Mouse (Mus musculus): ENCODE measurements around the gene Tekt2. TPM values are rescaled to one million over a fixed set of nuclear protein-coding genes. Genes with fewer than 3 reads are reported as not detected.

Tekt2 gene
- polyA plus RNA-seq, 1 experiment from 2014 or later = 14.6 TPM

DNA sequence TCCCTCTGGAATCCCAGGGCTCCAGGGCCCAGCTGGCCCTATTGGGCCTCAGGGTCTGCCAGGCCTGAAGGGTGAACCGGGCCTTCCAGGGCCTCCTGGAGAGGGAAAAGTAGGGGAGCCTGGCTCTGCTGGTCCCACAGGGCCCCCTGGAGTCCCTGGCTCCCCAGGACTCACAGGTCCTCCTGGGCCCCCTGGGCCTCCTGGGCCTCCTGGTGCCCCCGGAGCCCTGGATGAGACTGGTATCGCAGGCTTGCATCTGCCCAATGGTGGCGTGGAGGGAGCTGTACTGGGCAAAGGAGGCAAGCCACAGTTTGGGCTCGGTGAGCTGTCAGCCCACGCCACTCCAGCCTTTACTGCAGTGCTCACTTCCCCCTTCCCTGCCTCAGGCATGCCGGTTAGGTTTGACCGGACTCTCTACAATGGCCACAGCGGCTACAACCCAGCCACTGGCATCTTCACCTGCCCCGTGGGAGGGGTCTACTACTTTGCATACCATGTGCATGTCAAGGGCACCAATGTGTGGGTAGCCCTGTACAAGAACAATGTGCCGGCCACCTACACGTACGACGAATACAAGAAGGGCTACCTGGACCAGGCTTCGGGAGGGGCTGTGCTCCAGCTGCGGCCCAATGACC lies 13.8 kb downstream of the Tekt2 start:
- TF ChIP-seq EP300 (IDR thresholded peaks at IDR 0.05) = no peak
- no peak for TF ChIP-seq CTCF (IDR thresholded peaks at IDR 0.05)
- H3K4me2 ChIP-seq (replicated peaks; ENCODE audit: low read depth, low read length) = no peak overlapping the region
- WGBS = 87% methylated on average over 16 of the region's 16 CpGs

DNA sequence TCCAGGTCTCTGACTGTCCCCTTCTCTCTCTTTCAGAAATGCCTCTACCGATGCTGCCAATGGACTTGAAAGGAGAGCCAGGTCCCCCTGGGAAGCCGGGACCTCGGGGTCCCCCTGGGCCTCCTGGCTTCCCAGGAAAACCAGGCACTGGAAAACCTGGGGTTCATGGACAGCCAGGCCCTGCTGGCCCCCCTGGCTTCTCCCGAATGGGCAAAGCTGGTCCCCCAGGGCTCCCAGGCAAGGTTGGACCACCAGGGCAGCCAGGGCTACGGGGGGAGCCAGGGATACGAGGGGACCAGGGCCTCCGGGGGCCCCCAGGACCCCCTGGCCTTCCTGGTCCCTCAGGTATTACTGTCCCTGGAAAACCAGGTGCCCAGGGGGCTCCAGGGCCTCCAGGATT lies 15.1 kb downstream of the Tekt2 start:
- no peaks in the 10 kb centered on the region for H3K9me3 ChIP-seq (ENCODE audit: low read length)
- H3K4me2 ChIP-seq (replicated peaks; ENCODE audit: low read depth, low read length) = no peak overlapping the region
- 70% methylated on average over 6 of the region's 7 CpGs for WGBS
- TF ChIP-seq CTCF (IDR thresholded peaks at IDR 0.05) (no peak), EP300 (IDR thresholded peaks at IDR 0.05) (no peak)
- H3K4me1 ChIP-seq (ENCODE audit: insufficient read depth, low read depth, low read length) = no peaks in the 10 kb centered on the region
- no peak overlapping the region for H3K9ac ChIP-seq (replicated peaks; ENCODE audit: low read depth)
- no peak overlapping the region for H3K27ac ChIP-seq (ENCODE audit: low read length)
- H3K36me3 ChIP-seq (ENCODE audit: insufficient read depth, low read length) = no peaks in the 10 kb centered on the region
- no peaks in the 10 kb centered on the region for H3K27me3 ChIP-seq (replicated peaks; ENCODE audit: insufficient read depth, low read length)
- DNase-seq (ENCODE audit: low spot score) (no peak), ATAC-seq (no peak)
- no peak overlapping the region for H3K4me3 ChIP-seq (ENCODE audit: low read depth, low read length)

More for the DNA sequence above, 13.8 kb downstream of the Tekt2 start:
- ATAC-seq (no peak), DNase-seq (ENCODE audit: low spot score) (no peak)
- no peaks in the 10 kb centered on the region for H3K4me1 ChIP-seq (ENCODE audit: insufficient read depth, low read depth, low read length)
- no peak overlapping the region for H3K27ac ChIP-seq (ENCODE audit: low read length)
- no peaks in the 10 kb centered on the region for H3K36me3 ChIP-seq (ENCODE audit: insufficient read depth, low read length)
- H3K4me3 ChIP-seq (ENCODE audit: low read depth, low read length) = no peak overlapping the region
- no peak overlapping the region for H3K9ac ChIP-seq (replicated peaks; ENCODE audit: low read depth)
- no peaks in the 10 kb centered on the region for H3K27me3 ChIP-seq (replicated peaks; ENCODE audit: insufficient read depth, low read length)
- no peaks in the 10 kb centered on the region for H3K9me3 ChIP-seq (ENCODE audit: low read length)

DNA sequence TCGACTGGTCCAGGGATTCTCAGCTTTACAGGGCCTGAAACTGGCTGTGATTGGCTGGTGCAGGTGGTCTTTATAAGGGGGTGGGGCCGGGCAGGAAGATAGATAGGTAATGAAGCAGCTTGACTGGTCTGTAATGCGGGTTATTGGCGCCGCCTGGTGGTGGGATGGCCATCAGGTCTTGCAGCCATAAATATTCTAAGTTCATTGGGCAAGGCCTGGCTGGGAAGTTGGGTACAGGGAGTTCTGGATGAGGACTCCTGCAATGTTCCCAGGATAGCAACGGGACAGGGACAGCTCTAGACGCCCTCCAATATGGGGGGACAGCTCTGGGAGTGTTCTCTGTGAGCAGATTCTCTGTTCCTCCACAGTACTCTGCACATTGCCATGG lies 15.6 kb downstream of the Tekt2 start:
- Histone ChIP-seq H3K4me3 (ENCODE audit: low read depth, low read length) (no peak overlapping the region), H3K9ac (replicated peaks; ENCODE audit: low read depth) (no peak overlapping the region), H3K9me3 (ENCODE audit: low read length) (no peaks in the 10 kb centered on the region), H3K4me2 (replicated peaks; ENCODE audit: low read depth, low read length) (peak overlapping the region; percentile 28; the same call in 1 of the 2 replicates), H3K4me1 (ENCODE audit: insufficient read depth, low read depth, low read length) (no peaks in the 10 kb centered on the region), H3K36me3 (ENCODE audit: insufficient read depth, low read length) (no peaks in the 10 kb centered on the region), H3K27me3 (replicated peaks; ENCODE audit: insufficient read depth, low read length) (no peaks in the 10 kb centered on the region), H3K27ac (ENCODE audit: low read length) (no peak overlapping the region)
- DNase-seq (ENCODE audit: low spot score) = peak; percentile 91
- TF ChIP-seq EP300 (IDR thresholded peaks at IDR 0.05) (peak; percentile 14; the same call in 1 of the 2 replicates), CTCF (IDR thresholded peaks at IDR 0.05) (peak; percentile 93)
- ATAC-seq = peak; percentile 80
- under 1% methylated on average over 7 of the region's 7 CpGs for WGBS

DNA sequence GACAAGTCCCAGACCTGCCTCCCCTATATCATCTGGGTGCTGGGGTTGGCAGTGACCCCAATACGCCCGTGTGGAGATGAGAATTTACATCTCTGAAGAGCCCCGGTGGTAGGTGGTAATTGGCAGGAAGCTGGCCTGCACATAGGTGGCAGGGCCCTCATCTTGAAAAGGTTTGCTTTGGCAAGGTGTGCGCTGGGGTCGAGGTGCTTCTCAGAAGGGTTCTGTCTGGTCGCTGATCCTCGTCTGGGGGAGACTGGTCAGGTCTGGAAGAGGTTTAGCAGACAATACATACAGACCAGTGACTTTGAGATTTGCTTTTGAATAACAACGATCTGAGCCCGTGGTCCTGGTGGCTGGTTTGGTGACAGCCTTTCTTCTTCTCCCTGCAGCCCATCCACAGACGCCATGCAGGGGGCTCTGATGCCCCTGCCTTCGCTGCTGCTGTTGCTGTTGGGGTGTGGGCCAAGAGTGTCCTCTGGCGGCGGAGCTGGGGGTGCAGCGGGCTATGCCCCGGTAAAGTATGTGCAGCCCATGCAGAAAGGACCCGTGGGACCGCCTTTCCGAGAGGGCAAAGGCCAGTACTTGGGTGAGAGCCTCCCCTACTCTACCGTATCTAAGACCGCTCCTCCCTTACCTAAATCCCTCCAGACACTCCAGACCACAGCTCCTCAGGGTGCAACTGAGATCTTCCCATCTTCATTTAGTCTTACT lies 16.1 kb downstream of the Tekt2 start:
- H3K4me3 ChIP-seq (ENCODE audit: low read depth, low read length) = no peak overlapping the region
- H3K27ac ChIP-seq (ENCODE audit: low read length) = no peak overlapping the region
- 16% methylated on average over 20 of the region's 20 CpGs for WGBS
- H3K9ac ChIP-seq (replicated peaks; ENCODE audit: low read depth) = no peak overlapping the region
- no peaks in the 10 kb centered on the region for H3K36me3 ChIP-seq (ENCODE audit: insufficient read depth, low read length)
- H3K27me3 ChIP-seq (replicated peaks; ENCODE audit: insufficient read depth, low read length) = no peaks in the 10 kb centered on the region
- H3K9me3 ChIP-seq (ENCODE audit: low read length) = no peaks in the 10 kb centered on the region
- DNase-seq (ENCODE audit: low spot score) (no peak), ATAC-seq (peak; percentile 54)
- peak overlapping the region; percentile 28; the same call in 1 of the 2 replicates for H3K4me2 ChIP-seq (replicated peaks; ENCODE audit: low read depth, low read length)
- TF ChIP-seq EP300 (IDR thresholded peaks at IDR 0.05) = no peak
- peak; percentile 45; the same call in 1 of the 2 replicates for TF ChIP-seq CTCF (IDR thresholded peaks at IDR 0.05)
- H3K4me1 ChIP-seq (ENCODE audit: insufficient read depth, low read depth, low read length) = no peaks in the 10 kb centered on the region

DNA sequence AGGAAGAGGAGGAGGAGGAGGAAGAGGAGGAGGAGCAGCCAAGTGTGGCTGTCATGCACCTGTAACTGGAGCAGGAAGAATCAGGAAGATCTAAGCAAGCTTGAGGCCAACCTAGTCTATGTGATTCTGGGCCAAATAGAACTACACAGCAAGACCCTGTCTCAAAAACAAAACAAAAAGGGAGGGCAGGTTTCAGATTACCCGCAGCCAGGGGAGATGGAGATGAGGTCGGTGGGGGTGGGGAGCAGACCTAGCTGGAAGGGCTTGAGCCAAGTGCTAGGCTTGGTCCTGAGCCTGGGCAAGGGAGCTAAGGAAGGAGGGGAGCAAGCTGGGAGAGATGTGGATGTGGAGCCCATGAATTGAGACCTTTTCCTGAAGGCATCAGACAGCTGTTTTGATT lies 18.7 kb downstream of the Tekt2 start:
- TF ChIP-seq CTCF (IDR thresholded peaks at IDR 0.05) (no peak), EP300 (IDR thresholded peaks at IDR 0.05) (no peak)
- no peak overlapping the region for H3K27ac ChIP-seq (ENCODE audit: low read length)
- no peaks in the 10 kb centered on the region for H3K9me3 ChIP-seq (ENCODE audit: low read length)
- H3K4me3 ChIP-seq (ENCODE audit: low read depth, low read length) = no peak overlapping the region
- no peak overlapping the region for H3K4me2 ChIP-seq (replicated peaks; ENCODE audit: low read depth, low read length)
- no peaks in the 10 kb centered on the region for H3K27me3 ChIP-seq (replicated peaks; ENCODE audit: insufficient read depth, low read length)
- 10% methylated on average over 2 of the region's 2 CpGs for WGBS
- no peaks in the 10 kb centered on the region for H3K4me1 ChIP-seq (ENCODE audit: insufficient read depth, low read depth, low read length)
- ATAC-seq (no peak), DNase-seq (ENCODE audit: low spot score) (no peak)
- no peaks in the 10 kb centered on the region for H3K36me3 ChIP-seq (ENCODE audit: insufficient read depth, low read length)
- H3K9ac ChIP-seq (replicated peaks; ENCODE audit: low read depth) = no peak overlapping the region

DNA sequence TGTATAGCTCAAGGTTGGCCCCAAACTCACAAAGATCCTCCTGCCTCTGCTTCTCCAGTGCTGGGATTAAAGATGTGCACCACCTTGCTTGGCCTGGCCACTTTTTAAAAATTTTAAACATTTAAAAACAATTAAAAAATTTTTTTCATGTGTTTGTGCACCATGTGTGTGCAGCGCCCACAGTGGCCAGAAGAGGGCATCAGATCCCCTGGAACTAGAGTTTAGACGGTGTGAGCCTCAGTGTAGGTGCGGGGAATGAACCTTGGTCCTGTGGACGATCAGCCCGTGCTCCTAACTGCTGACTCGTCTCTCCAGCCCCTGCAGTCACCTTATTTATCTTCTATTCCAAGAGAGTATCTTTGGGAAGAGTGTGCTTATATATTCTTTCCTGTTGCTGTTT lies 19.4 kb downstream of the Tekt2 start:
- no peak for DNase-seq (ENCODE audit: low spot score)
- Histone ChIP-seq H3K4me1 (ENCODE audit: insufficient read depth, low read depth, low read length) (peaks cover 6% of the 10 kb centered on the region), H3K9ac (replicated peaks; ENCODE audit: low read depth) (no peak overlapping the region), H3K4me3 (ENCODE audit: low read depth, low read length) (no peak overlapping the region), H3K27ac (ENCODE audit: low read length) (no peak overlapping the region), H3K27me3 (replicated peaks; ENCODE audit: insufficient read depth, low read length) (peaks cover under 1% of the 10 kb centered on the region; the same call in 1 of the 2 replicates), H3K4me2 (replicated peaks; ENCODE audit: low read depth, low read length) (no peak overlapping the region), H3K9me3 (ENCODE audit: low read length) (no peaks in the 10 kb centered on the region), H3K36me3 (ENCODE audit: insufficient read depth, low read length) (no peaks in the 10 kb centered on the region)
- WGBS = 83% methylated on average over 6 of the region's 6 CpGs
- TF ChIP-seq CTCF (IDR thresholded peaks at IDR 0.05) (peak; percentile 13; the same call in 1 of the 2 replicates), EP300 (IDR thresholded peaks at IDR 0.05) (no peak)
- no peak for ATAC-seq
